Mouse (Mus musculus) E14TG2a.4 (cell line): ENCODE data around the gene Hdgfl2.

Experiments
- CTCF ChIP-seq: conservative IDR thresholded peaks from 2 replicates; pipeline ENCODE4 v1.5.1; 2014; ENCODE audit warnings: low read length
- NANOG ChIP-seq: IDR thresholded peaks from 2 replicates; pipeline ENCODE4 v1.6.1; 2014; ENCODE audit warnings: borderline replicate concordance, low read length, mixed read lengths
- POU5F1 ChIP-seq: IDR thresholded peaks from 2 replicates; pipeline ENCODE4 v1.6.1; 2014; ENCODE audit warnings: low read length, borderline replicate concordance

DNA sequence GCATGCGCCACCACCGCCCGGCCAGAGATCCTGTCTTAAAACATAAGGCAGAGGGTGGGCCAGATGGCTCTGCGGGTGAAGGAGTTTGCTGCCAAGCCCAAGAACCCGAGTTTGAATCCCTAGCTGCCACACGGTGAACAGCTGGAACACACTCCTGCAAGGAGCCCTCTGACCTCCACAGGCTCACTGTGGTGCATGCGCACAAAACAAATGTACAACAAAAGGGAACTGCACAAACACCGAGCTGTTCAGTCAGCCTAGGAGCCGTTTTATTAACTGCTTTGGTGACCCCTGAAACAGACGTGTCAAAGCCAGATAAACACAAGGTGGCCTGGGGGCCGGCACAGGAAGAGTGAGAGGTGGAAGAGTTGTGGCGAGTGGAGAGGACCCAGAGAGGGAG, 40.0 kb downstream of the Hdgfl2 start:
- no peak for TF ChIP-seq CTCF
- no peak for TF ChIP-seq NANOG
- TF ChIP-seq POU5F1: no peak
